Mouse (Mus musculus): ENCODE results near the gene Pde4a.

Pde4a gene

DNA sequence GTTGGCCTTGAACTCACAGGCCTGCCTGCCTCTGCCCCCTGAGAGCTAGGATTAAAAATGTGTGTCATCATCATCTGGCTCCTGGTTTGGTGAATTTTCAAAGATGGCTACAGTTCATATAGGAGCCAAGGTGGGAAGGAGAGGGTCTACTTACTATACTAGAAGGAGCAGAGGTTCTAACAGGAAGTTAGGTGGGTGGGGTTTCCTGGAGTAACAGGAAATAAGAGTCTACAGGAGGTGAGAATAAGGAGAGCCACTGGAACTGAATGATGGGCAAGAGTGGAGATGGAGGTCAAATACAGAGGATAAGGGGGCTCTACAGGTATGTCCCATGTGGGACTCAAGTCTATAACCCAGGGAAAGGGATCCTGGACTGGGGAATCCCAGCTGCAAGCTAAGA is 17.1 kb upstream of the Pde4a start:
- DNase-seq (ENCODE audit: low spot score in 2 of 2) = no peak

- DNase-seq (ENCODE audit: low spot score in 2 of 2) = no peak
These were observed 16.3 kb upstream of the Pde4a start for GRCm38 (mm10) chr9:21149077-21149653.

- peak; percentile 90 to 92 for DNase-seq (ENCODE audit: low spot score in 2 of 2)
These were observed 15.7 kb upstream of the Pde4a start, which contains the start of gene Cdc37 for GRCm38 (mm10) chr9:21149654-21150419. Cdc37 (minus strand) TSS chr9:21149982.

DNA sequence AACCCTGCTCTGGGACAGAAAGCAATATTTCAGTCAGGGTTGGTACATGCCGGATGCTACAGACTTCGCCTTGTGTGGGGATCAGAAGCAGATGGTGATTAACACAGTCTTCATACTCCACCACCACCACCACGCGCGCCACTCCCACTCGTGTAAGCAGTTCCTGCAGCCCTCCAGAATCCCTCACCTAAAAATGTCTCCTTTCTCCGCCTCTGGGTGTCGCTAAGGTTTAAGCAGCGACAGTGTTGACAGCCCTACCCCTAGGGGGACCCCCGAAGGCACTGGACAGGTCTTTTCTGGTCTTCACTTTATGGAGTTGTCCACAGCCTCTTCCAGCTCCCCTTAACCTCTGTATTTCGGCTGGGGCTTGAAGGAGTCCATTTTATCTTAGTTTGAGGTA is 12.8 kb upstream of the Pde4a start:
- no peak for DNase-seq (ENCODE audit: low spot score in 2 of 2)

GRCm38 (mm10) chr9:21153331-21153730 is 12.2 kb upstream of the Pde4a start:
- DNase-seq (ENCODE audit: low spot score in 2 of 2) = no peak

- no peak for DNase-seq (ENCODE audit: low spot score in 2 of 2)
These were observed 11.7 kb upstream of the Pde4a start for GRCm38 (mm10) chr9:21153833-21154232.

DNA sequence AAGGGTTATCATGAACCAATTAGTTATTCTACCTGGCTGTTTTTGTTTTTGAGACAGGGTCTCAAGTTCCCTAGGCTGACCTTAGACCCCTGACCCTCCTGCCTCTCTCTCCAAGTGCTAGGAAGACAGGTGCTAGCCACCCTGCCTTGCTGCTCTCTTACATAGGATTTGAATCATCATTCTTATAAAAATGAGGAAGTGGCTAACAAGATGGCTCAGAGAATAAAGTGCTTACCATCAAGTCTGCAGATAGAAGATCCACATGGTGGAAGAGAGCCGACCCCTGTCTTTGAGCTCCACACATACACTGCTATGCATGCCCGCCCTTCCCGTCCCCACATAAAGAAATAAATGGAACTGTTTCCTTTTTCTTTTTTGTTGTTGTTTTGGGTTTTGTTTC is 10.7 kb upstream of the Pde4a start:
- no peak for DNase-seq (ENCODE audit: low spot score in 2 of 2)

- DNase-seq (ENCODE audit: low spot score in 2 of 2) = peak; percentile 81 to 86
These were observed 4.2 kb upstream of the Pde4a start for GRCm38 (mm10) chr9:21161209-21161909.

GRCm38 (mm10) chr9:21163086-21164050 is 2.1 kb upstream of the Pde4a start:
- no peak for DNase-seq (ENCODE audit: low spot score in 2 of 2)

GRCm38 (mm10) chr9:21164072-21164471 is 1.4 kb upstream of the Pde4a start:
- no peak for DNase-seq (ENCODE audit: low spot score in 2 of 2)

DNA sequence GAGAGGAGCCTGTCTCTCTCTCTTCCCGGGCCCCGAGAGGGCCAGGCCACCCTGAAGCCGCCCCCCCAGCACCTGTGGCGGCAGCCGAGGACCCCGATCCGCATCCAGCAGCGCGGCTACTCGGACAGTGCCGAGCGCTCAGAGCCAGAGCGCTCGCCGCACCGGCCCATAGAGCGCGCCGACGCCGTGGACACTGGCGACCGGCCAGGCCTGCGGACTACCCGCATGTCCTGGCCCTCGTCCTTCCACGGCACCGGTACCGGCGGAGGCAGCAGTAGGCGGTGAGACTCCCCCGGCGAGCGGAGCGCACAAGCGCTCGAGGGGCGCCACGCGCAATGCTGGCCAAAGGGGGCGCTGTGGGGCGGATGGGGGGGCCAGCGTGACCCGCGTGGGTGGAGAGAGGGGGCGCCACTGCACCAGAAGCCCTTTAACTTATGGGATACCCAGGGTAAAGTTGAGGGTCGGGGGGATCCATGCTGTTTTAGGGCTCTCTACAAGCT is 488 bp downstream of the Pde4a start:
- no peak for DNase-seq (ENCODE audit: low spot score in 2 of 2)

DNA sequence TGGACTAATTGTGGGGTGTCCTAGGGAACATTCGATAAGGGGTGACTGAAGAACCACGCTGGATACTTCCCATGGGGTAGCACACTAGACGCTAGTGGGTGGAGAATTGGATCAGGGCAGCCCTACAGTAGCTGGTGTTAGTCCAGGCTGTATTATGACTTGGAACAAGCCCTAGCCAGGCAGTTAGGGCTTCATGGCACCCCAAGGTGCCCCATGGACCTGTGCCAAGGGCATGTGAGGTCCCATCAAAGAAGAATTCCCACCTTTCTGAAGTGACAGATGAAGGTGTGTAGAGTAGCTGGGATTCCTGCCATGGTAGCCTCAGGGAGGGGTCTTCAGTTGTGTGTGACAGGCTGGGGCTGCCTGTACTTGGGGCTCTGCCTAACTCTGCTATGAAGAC is 1.0 kb downstream of the Pde4a start:
- no peak for DNase-seq (ENCODE audit: low spot score in 2 of 2)

- DNase-seq (ENCODE audit: low spot score in 2 of 2) = no peak
These were observed 1.9 kb downstream of the Pde4a start for GRCm38 (mm10) chr9:21167140-21168097.

- DNase-seq (ENCODE audit: low spot score in 2 of 2) = peak; percentile 63 to 74
These were observed 2.9 kb downstream of the Pde4a start for GRCm38 (mm10) chr9:21168161-21169123.

DNA sequence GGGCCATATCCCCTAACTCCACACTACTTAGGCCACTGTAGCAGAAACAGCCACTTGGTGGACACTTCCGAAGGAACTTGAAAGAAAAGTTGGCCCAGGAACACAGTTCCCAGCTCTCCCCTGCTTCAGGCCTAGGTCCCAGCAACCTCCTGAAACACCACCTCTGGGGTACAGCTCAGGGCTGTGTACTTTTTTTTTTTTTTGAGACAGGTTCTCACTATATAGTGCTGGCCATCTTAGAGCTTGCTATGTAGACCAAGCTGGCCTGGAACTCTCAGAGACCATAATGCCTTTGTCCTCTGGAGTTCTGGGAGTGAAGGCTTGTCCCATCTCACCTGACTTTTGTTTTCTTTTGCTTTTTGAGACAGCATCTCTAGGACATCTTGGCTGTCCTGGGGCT is 3.6 kb downstream of the Pde4a start:
- DNase-seq (ENCODE audit: low spot score in 2 of 2) = no peak

DNA sequence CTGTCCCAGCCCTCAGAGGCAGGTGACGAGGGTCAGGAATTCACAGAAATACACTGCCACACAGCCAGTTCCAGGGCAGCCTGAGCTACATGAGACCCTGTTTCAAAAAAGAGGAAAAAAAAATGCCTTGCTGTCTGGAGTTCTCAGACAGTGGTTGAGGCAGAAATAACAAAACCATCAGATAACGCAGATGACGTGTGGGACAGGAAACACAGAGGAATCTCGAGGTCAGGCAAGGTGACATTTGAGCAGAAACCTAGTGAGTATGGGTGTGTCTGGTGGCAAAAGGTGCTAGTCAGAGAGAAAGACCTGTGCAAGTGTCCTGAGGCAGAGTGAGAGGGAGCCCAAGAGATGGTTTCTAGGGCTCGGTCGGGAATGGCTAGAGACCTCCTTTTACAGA is 6.8 kb downstream of the Pde4a start:
- DNase-seq (ENCODE audit: low spot score in 2 of 2) = no peak

GRCm38 (mm10) chr9:21180402-21180801 is 14.9 kb downstream of the Pde4a start:
- no peak for DNase-seq (ENCODE audit: low spot score in 2 of 2)

- DNase-seq (ENCODE audit: low spot score in 2 of 2) = no peak
These were observed 15.3 kb downstream of the Pde4a start for GRCm38 (mm10) chr9:21180841-21181240.

Measured in urinary bladder, postnatal 36 days (tissue).